Mouse (Mus musculus) cerebellum, adult 2 months (tissue): ENCODE measurements at regions not wholly inside any gene's neighbourhood (a gene's known extent, or its start where the extent isn't known, plus 50 kb on each side); places are given as distances from the start of the nearest gene placed in this dataset.

Source experiments
- CTCF ChIP-seq: fragments of 200-500 bp; IDR thresholded peaks from 2 replicates; pipeline ENCODE4 v1.5.1; 2011; ENCODE audit warnings: low read depth, mild to moderate bottlenecking, control low read depth, low read length, moderate library complexity, borderline replicate concordance; ENCODE audit not compliant: insufficient read depth
- POLR2A ChIP-seq: fragments of 200-500 bp; IDR thresholded peaks from 2 replicates; pipeline ENCODE4 v1.6.1; 2011; ENCODE audit warnings: low read length, control low read depth, borderline replicate concordance; ENCODE audit not compliant: insufficient read depth

- TF ChIP-seq CTCF: no peak
- TF ChIP-seq POLR2A: no peak
Measured at GRCm38 (mm10) chr1:128830671-128831240, 238.7 kb upstream of the Cxcr4 start.
